Mouse (Mus musculus): ENCODE data around the gene Gpat2. TPM values are rescaled to one million over a fixed set of nuclear protein-coding genes. Genes with fewer than 3 reads are reported as not detected.

Gpat2 gene
- total RNA-seq, 2 experiments from 2014 or later: not detected

Other genes starting within 250 kb of the Gpat2 start
- gene 1810024B03Rik, start 216.9 kb upstream of the Gpat2 start, total RNA-seq (2021): under 1 TPM; 0.46 to 0.89 TPM
- gene Snrnp200, start 216.8 kb upstream of the Gpat2 start, total RNA-seq (2021): 10 to 100 TPM; 33.0 to 39.4 TPM
- gene Ciao1, start 177.4 kb upstream of the Gpat2 start, total RNA-seq (2021): 10 to 100 TPM; 48.6 to 51.0 TPM
- gene Tmem127, start 177.3 kb upstream of the Gpat2 start, total RNA-seq (2021): 10 to 100 TPM; 21.0 TPM
- gene Stard7, start 155.0 kb upstream of the Gpat2 start, total RNA-seq (2021): 100 to 1,000 TPM in 1 of 2 experiments, 10 to 100 TPM in 1; 89.2 to 110 TPM
- 1 to 10 TPM in 1 of 2 experiments, under 1 TPM in 1; 0.72 to 1.3 TPM for gene Dusp2, start 89.0 kb upstream of the Gpat2 start, total RNA-seq (2021)
- gene Astl, start 86.6 kb upstream of the Gpat2 start, total RNA-seq (2021): not detected
- under 1 TPM; 0.48 to 0.86 TPM for gene Adra2b, start 62.0 kb upstream of the Gpat2 start, total RNA-seq (2021)
- 10 to 100 TPM; 22.0 to 22.7 TPM for gene Fahd2a, start 19.4 kb downstream of the Gpat2 start, total RNA-seq (2021)
- under 1 TPM; 0.18 to 0.49 TPM for gene Kcnip3, start 96.9 kb downstream of the Gpat2 start, total RNA-seq (2021)
- gene Prom2, start 116.3 kb downstream of the Gpat2 start, total RNA-seq (2021): not detected
- gene Zfp661, start 161.9 kb downstream of the Gpat2 start, total RNA-seq (2021): 1 to 10 TPM; 2.1 TPM
- 10 to 100 TPM; 81.4 to 91.4 TPM for gene Mrps5, start 162.0 kb downstream of the Gpat2 start, total RNA-seq (2021)
- gene Mal, start 231.5 kb downstream of the Gpat2 start, total RNA-seq (2021): 1 to 10 TPM; 1.6 to 4.4 TPM

Data from gastrocnemius, postnatal 36 days (tissue).